Mouse (Mus musculus): ENCODE measurements around the gene 9930104L06Rik. TPM values are rescaled to one million over a fixed set of nuclear protein-coding genes. Genes with fewer than 3 reads are reported as not detected.
"Not testable (repeated sequence)": the region's sequence is repeated elsewhere in the genome, so short reads cannot be mapped to it uniquely, and the experiment has no call there.

Gene 9930104L06Rik
- 1 to 10 TPM; 5.9 to 7.3 TPM for total RNA-seq (2021)
- long read RNA-seq, experiment 1, partial matches to known transcripts = 0 of 3 reads
- long read RNA-seq, experiment 1, other reads (novel, unspliced or antisense) = 1 of 3 reads
- long read RNA-seq, experiment 2, partial matches to known transcripts = 0 of 3 reads
- long read RNA-seq, experiment 2, other reads (novel, unspliced or antisense) = 3 of 3 reads

DNA sequence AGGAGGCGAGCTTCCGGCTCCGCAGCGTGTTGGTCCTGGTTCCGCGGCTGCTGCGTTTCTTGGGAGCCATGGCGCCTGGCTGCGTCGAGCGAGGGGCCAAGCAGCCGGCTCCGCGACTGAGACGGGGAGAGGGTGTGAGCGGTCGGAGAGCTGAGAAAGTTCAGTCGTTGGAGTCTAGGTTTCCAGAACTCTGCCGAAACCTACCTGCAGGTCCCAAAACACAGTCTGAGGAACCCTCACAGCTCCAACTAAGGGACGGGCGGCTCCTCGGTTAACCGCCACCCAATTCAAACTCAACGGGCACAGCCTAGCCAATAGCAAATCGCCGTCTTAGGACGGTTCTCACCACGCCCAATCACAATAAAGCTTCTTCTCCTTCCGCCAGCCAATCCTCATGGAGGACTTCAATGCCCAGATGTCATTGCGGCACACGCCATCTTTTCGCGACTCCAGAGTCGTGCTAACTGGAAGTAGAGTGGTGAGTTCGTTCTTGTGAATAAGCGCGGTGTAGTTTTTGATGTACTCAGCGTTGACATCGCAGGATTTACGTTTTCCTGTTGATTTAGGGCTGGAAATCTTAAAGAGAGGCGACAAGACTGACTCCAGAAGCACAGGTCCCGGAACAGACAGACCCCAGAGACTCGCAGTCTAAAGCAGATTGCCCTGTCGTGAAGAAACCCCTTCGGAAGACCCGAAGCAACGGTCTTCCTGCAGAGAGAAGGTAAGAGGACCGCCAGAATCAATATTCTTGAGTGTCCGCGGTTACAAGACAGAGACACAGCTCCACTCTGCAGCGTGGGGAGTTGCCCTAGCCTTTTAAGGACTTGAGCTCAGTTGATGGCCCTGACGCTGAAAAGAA lies at the start of gene 9930104L06Rik:
Gene 9930104L06Rik (plus strand): TSS at position 436 of the 859 bp plus-strand sequence.
- intact Hi-C loops (cut with DNase I; ENCODE audit: low total_unique reads) = no loop called here
- peak; percentile 90 for DNase-seq

DNA sequence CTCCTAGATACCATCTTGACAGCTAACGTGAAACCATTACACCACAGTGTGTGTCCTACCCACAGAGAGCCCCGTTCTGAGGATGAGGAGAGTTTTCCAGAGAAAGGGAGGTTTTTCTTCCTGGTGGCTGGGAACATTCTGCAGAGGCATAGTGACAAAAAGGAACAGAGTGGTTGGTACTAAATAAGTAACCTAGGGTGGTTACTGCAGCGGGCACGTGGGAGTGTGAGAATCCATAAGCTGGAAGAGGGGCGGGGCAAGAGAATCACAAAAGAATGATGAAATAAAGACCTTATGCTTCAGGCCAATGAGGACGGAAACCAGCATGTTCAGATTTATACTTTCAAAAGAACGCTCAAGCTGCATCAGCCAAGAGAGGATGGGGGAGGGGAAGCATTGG lies 48.1 kb upstream of the 9930104L06Rik start:
- DNase-seq = no peak
- intact Hi-C loops (cut with DNase I; ENCODE audit: low total_unique reads) = no loop called here

DNA sequence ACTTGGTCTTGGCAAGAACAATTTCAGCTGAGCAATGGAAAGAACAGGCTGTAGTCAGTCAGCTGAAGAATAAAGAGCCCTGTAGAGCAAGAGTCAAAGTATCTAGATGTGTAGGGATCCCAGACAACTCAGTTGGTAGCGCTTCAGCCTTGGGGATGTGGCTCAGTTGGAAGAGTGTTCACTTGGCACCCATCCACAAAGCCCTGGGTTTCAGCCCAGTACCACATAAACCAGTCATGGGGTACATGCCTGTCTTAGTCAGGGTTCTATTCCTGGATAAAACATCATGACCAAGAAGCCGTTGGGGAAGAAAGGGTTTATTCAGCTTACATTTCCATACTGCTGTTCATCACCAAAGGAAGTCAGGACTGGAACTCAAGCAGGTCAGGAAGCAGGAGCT lies 46.9 kb upstream of the 9930104L06Rik start:
- intact Hi-C loops (cut with DNase I; ENCODE audit: low total_unique reads) = no loop called here
- no peak for DNase-seq

DNA sequence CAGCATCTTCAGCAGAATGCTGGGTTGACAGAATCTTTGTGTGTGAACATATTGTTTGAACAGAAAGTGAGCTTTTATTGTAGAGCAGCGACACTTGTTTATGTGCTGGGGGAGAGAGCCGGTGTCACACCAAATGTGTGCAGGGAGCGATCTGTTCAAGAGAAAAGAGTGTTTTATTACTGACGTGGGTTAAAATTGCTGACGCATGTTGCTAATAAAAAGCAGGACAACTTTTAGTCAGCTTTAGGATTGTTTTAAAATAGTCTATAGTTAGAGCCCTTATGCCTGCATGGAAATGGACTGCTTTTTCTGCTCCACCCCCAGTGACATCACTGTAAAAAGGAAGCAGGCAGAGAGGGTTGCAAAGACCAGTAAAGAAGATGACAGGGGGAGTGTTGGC lies 46.0 kb upstream of the 9930104L06Rik start:
- intact Hi-C loops (cut with DNase I; ENCODE audit: low total_unique reads) = no loop called here
- DNase-seq = no peak

DNA sequence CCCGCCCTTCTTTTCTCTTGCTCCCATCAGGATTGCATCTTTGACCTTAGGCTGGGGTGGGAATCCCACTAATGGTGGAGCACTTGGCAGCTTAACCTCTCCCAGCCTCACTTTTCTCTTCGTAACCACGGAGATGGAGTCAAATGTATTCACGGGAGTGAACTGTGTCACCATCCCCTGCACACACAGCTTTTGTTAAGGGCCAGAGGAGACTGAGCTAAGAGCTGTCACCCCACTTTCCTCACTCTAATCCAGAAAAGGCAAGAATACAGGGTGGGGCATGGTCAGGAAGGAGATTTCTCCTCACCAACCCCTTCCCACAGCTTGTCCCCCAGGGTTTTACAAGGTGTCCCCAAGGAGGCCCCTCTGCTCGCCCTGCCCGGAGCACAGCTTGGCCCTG lies 43.1 kb upstream of the 9930104L06Rik start:
- intact Hi-C loops (cut with DNase I; ENCODE audit: low total_unique reads) = no loop called here
- DNase-seq = no peak

DNA sequence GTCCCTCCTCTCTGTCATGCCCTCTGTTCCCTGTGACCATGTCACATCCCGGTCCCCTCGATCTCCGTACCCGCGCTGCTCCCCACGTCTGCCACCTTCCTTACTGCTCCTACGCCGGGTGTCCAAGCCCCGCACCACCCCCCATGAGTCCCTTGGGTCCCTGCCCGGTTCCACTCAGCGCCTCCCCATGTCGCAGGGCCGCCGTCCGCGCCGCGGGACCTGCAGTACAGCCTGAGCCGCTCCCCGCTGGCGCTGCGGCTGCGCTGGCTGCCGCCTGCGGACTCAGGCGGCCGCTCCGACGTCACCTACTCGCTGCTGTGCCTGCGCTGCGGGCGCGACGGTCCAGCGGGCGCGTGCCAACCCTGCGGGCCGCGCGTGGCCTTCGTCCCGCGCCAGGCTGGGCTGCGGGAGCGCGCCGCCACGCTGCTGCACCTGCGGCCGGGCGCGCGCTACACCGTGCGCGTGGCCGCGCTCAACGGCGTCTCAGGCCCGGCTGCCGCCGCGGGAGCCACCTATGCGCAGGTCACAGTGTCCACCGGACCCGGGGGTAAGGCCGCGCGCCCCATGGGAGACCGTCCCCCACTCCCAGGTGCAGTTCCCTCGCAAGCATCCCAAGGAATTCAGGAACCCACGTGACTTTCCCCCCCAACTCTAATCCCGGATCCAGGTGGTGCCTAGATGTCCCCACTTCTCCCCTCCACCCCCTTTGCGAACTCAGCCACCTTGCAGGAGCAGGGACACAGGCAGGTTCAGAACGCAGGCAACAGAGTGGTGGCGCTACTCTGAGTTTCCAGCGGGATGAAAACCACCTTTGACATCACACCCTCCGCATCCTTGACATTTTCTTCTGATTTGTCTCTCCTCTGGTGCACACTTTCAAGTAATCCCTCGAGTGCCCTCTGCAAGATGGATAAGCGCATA lies 42.1 kb upstream of the 9930104L06Rik start:
- DNase-seq = no peak
- intact Hi-C loops (cut with DNase I; ENCODE audit: low total_unique reads) = no loop called here

DNA sequence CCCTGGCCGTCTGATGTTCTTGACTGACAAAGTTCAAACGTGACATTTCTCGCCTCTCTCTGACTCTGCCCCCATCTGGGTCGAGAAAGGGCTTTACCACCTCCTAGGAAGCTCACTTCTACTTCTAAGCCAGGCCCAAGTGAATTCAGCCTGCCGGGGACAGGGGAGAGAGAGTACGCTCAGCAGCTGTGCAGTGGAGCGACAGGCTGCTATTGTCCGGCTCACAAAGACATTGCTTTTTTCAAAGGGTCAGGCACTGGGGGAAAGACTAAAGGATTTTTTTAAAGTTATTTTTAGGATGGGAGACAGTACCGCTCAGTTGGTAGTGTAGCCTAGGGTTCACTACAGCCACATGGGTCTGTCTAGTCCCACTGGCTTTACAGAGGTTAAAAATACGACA lies 38.4 kb upstream of the 9930104L06Rik start:
- DNase-seq = no peak
- intact Hi-C loops (cut with DNase I; ENCODE audit: low total_unique reads) = no loop called here

DNA sequence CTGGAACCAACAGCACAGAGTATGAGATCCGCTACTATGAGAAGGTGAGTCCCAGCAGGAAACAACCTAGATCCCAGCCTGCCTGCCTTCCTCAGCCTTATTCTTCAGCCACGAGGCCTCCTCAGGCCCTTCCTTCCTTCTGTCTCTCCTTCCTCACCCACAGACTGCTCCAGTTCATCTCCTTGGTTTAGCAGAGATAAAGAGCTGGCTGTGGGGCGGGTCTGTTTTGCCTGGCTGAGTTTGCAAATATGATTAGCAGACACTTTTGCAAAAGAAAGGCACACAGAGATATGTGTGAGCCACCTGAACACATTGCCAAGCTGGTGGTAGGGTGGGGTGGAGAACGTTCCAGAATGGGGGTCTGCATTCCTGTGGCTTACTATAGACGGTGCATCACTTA lies 36.9 kb upstream of the 9930104L06Rik start:
- intact Hi-C loops (cut with DNase I; ENCODE audit: low total_unique reads) = no loop called here
- DNase-seq = no peak

DNA sequence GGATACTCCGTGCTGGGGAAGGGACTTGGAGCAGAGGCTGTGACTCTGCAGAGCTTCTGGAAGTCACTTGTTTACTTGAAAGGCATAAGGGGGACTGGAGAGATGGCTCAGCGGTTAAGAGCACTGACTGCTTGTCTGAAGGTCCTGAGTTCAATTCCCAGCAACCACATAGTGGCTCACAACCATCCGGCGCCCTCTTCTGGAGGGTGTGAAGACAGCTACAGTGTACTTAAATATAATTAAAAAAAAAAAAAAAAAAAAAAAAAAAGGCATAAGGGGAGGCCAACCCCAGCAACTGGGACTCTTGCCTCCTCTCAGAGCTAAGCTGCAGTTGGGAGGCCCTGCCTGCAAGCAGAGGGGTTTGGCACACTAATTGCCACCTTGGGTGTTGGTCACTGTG lies 31.4 kb upstream of the 9930104L06Rik start:
- no peak for DNase-seq
- intact Hi-C loops (cut with DNase I; ENCODE audit: low total_unique reads) = no loop called here

DNA sequence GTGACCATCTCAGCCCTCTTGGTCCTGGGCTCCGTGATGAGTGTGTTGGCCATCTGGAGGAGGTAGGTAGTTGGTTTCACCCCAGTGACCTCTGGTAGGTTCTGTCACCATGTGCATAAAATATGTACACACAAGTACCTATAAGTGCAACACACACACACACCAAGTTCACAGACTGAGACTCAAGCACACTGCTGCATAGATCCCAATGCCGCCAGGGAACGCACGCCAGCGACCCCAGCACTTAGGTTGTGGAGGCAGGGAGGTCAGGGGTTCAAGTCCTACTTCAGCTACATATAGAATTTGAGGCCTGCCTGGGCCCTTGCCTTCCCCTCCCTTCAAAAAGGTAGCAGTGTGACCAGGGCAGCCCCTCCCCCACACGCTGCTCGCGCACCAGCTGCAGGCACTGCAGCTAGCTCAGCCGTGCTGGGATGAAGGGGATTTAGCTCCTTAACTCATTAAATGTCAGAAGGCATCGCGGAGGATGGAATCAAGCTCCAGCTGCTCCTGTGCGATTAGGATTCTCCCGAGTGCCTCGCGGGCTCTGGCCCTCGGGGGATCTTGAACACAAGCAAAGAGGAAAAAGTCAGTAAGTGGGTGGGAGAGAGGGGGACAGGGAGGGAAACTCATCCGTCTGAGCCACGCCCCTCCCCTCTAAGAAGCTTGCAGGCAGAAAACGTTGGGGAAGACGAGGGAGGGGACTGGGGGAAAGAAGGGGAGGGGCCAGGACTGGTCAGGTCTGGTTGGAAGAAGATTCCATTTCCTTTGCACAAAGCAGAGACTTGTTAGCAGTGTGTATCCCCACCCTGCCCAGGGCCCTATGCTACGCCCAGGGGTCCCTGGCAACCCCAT lies 30.7 kb upstream of the 9930104L06Rik start:
- no peak for DNase-seq
- intact Hi-C loops (cut with DNase I; ENCODE audit: low total_unique reads) = no loop called here

DNA sequence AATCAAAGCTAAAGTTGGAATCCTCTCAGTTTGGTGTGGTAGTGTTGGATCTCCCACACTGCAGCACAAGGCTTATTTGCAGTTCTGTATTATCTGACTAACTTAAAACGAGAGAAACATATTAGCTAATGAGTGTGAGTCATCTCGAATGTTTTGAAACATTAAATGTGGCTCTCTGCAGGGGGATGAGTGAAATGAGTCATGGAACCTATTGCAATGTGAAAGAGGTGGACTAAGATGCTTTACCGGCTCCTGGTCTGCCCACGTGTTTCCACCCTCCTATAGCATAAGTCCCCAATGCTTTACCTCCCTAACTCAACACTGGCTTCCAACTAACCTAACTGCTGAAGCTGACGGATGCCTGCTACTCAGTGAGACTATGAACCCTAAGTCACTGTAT lies 8.7 kb upstream of the 9930104L06Rik start:
- intact Hi-C loops (cut with DNase I; ENCODE audit: low total_unique reads) = no loop called here
- DNase-seq = no peak

DNA sequence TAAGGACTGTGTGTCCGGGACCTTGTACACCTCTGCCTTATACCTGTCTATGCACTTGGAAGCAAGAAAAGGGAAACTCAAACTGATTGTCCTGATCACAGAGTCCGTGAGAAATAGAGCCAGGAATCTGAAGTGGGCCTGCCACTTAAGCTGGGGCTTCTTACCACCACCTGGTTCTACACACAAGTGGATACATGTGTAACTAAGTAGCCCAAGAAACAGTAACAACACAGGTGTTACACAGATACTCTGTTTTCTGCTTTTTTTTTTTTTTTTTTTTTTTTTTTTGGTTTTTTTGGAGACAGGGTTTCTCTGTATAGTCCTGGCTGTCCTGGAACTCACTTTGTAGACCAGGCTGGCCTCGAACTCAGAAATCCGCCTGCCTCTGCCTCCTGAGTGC lies 2.4 kb downstream of the 9930104L06Rik start, which contains the start of gene Cdca8:
Gene Cdca8 (minus strand): TSS at position 101 of the 400 bp plus-strand sequence.
- DNase-seq; intact Hi-C loops (cut with DNase I; ENCODE audit: low total_unique reads): not testable (repeated sequence)

DNA sequence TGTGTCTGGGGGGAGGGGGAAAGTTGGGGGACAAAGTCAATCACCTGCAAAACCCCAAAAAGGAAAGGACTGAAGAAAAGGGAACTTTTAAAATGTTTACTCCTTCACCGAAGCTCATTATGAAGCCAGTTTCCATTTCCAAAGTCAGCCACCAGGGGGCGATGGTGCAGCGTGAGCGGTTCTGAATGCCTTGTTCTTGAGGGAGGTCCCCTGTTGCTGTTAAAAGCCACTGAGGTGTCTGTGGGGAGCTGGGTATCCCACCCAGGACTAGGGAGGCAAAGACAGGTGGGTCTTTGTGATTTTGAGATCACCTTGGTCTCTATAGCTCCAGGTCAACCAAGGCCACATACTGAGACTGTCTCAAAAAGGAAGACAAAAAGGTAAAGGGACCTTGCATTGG lies 6.2 kb downstream of the 9930104L06Rik start:
- intact Hi-C loops (cut with DNase I; ENCODE audit: low total_unique reads) = loop anchor here (5.0 kb wide), 1 partner anchor 114 kb away; no protein-coding TSS in a partner anchor
- peak; percentile 74 for DNase-seq

DNA sequence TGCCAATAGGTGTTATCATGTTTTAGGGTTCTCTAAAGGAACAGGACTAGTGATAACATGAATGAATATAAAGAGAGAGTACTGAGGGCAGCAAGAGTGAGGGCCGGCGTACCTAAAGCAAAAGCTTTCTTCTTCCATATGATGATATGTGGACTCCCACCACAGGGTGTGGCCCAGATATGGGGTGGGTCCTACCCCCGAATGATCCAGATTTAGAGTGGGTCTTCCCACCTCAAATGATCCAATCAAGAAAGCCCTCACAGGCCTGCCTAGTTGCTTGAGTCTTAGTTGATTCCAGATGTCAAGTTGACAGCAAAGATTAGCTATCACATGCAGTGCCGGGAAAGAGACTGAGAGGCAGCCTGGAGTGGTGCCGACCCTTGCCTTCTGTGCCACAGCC lies 6.9 kb downstream of the 9930104L06Rik start:
- intact Hi-C loops (cut with DNase I; ENCODE audit: low total_unique reads) = loop anchor here (5.0 kb wide), 1 partner anchor 114 kb away; no protein-coding TSS in a partner anchor
- no peak for DNase-seq

DNA sequence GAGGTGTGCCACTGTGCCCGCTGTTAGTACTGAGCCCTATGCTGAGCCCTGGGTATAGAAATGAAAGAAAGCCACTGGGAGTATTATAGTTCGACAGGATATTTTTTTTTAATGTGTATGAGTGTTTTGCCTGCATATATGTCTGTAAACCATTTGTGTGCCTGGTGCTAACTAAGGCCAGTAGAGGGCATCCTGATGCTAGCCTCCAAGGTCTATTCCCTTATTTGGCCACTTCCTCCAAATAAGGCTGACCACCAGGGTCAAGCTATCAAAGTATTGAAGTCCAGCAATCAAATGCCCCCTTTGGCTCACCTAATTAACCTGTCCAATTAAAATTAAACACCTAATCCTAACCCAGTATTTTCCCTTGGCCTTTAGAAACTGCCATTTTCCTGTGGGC lies 8.1 kb downstream of the 9930104L06Rik start:
- DNase-seq = no peak
- intact Hi-C loops (cut with DNase I; ENCODE audit: low total_unique reads) = loop anchor here (5.0 kb wide), 2 partner anchors 112 to 152 kb away; no protein-coding TSS in a partner anchor

DNA sequence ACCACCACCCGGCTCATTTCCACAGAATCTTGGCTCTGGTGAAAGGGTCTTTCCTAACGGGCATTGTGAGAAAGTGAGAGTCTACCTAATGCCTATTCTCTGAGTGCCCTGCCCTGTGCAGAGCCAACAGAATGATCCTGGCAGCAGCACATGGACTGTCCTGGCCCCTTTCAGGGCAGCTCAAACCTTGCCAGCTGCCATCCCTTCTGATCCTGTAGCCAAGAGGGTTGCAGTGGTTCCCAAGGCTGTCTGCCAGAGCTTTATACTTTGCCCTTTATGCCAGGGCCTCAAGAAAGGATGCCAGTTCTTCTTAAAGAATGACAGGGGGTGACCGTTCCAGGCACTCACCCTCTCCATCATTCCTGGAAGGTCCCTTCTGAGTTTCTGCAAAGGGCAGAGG lies 12.6 kb downstream of the 9930104L06Rik start:
- DNase-seq = no peak
- intact Hi-C loops (cut with DNase I; ENCODE audit: low total_unique reads) = loop anchor here (5.0 kb wide), 1 partner anchor 148 kb away; no protein-coding TSS in a partner anchor

DNA sequence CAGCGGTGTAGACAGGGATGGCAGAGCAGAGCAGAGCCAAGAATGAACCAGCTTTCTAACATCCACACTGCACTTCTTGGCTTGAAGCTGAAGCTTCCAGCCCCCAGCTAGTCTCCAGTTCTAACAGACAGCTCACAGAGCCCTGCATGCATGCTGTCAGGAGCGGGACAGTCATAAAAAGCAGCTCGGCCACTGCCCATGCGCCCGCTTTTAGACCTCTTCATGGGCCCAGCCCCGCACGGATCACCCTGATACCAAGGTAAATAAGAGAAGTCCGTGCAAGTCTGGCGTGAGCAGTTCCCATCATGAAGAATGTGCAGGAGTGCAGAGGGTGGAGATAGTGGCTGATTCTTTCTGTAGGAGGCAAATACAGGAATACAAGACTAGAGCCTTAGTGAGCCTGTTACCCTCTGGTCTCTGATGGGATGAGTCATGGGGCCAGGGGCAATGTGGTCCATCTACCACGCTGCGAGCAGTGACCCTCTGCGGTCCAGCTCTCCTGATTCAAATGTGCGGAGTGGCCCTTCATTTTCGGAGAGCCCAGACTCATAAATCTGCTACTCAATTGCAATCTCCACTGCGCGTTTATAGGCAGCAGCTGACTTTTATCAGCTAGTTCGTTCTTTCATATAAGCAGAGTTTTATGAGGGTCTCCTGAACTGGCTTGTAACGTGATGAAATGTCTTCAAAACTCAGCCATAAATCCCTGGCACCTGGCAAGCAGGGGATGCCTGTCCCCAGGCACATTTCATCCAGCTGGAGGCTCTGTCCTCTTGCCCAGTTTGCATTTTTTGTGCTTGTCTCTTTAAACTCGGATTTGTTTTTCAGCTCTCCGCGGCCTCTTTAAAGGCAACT lies 13.6 kb downstream of the 9930104L06Rik start:
- intact Hi-C loops (cut with DNase I; ENCODE audit: low total_unique reads) = no loop called here
- DNase-seq = no peak

DNA sequence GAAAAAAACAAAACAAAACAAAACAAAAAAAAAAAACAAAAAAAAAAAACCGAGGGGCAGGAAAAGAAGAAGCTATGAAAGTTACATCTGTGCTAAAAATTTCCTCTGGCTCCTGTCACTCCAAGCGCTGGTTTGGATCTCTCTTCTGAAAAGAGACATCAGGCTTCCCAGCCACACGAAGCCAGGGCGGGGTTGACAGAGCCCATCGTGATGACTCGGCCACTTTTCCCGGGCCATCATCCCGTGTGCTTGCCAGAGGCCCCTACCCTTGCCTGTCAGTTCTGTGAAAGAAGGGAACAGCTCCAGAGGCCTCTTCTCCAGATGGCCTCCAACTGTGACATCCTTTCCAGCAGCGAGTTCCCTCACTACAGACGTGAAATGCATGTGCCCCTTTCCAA lies 14.2 kb downstream of the 9930104L06Rik start:
- no peak for DNase-seq
- intact Hi-C loops (cut with DNase I; ENCODE audit: low total_unique reads) = no loop called here

Measured in gastrocnemius, postnatal 14 days (tissue).